Comparison of ENCODE assay signal across 8 mouse cellular contexts in genomic region chr15:98772511-98773211, GRCm38 (mm10). TPM values are rescaled to one million over a fixed set of nuclear protein-coding genes. Genes with fewer than 3 reads are reported as not detected.
DNase-seq lines count a peak whose midpoint lies in the region; ATAC-seq lines count a peak whose summit lies in the region.

No protein-coding gene starts in this region.

- peak; percentile 30 for DNase-seq in A20 (ENCODE audit: low read depth, low spot score)
- DNase-seq in forebrain, embryonic 10.5 days (ENCODE audit: extremely low spot score, low spot score) = peak; percentile 53
- DNase-seq in kidney, postnatal 10 days = peak; percentile 31
- DNase-seq in thymus, postnatal 14 days = peak; percentile 76
- no peak for DNase-seq in frontal cortex, postnatal 36 days (ENCODE audit: low spot score in 2 of 2)

- H3K36me3 ChIP-seq in forebrain, embryonic 10.5 days (replicated peaks) = no peaks in the 10 kb centered on the region

- peaks cover 42% of the 10 kb centered on the region for H3K4me1 ChIP-seq in forebrain, embryonic 10.5 days

- peak; percentile 69 for ATAC-seq in CD4-positive, CD25-positive, alpha-beta regulatory T cell, adult 4 months
- peak; percentile 84 for ATAC-seq in megakaryocyte-erythroid progenitor cell, adult 5-6 weeks (replicated peaks; ENCODE audit: low FRiP score, low TSS enrichment, poor library complexity, severe bottlenecking)
- no peak for ATAC-seq in cerebellum, adult (ENCODE audit: insufficient number of reproducible peaks, low FRiP score, low TSS enrichment)

- peak overlapping the region; percentile 31 for H3K4me3 ChIP-seq in forebrain, embryonic 10.5 days

- no peak overlapping the region for H3K27ac ChIP-seq in forebrain, embryonic 10.5 days

- peaks cover 100% of the 10 kb centered on the region for H3K27me3 ChIP-seq in forebrain, embryonic 10.5 days (ENCODE audit: poor library complexity, severe bottlenecking)

- 1% methylated on average over 36 of the region's 36 CpGs for WGBS in forebrain, embryonic 10.5 days

- no peaks in the 10 kb centered on the region for H3K9me3 ChIP-seq in forebrain, embryonic 10.5 days

RNA-seq across cellular contexts. Expression of gene Wnt10b, which starts 5.3 kb away (rescaled TPM):
- not detected for polyA plus RNA-seq in CD4-positive, CD25-positive, alpha-beta regulatory T cell, adult 4 months (2017; shearing (Covaris generic))
- polyA plus RNA-seq in forebrain, embryonic 10.5 days (2016; fragmentation: Nextera tagmentation; extraction: Ambion mirVana) = 0.12 and 0.33 TPM in 2 replicates
- not detected in 2 replicates for total RNA-seq in megakaryocyte-erythroid progenitor cell, adult 5-6 weeks (2014; fragmentation: Nextera tagmentation)
- total RNA-seq in megakaryocyte-erythroid progenitor cell, adult 5-6 weeks (2017) = not detected in 2 replicates

RNA-seq across cellular contexts. Expression of gene Arf3, which starts 9.6 kb away (rescaled TPM):
- polyA plus RNA-seq in CD4-positive, CD25-positive, alpha-beta regulatory T cell, adult 4 months (2017; shearing (Covaris generic)) = 10 to 100 TPM; 33.0 to 35.3 TPM
- 42.1 and 42.5 TPM in 2 replicates for polyA plus RNA-seq in forebrain, embryonic 10.5 days (2016; fragmentation: Nextera tagmentation; extraction: Ambion mirVana)
- 22.5 and 23.2 TPM in 2 replicates for total RNA-seq in megakaryocyte-erythroid progenitor cell, adult 5-6 weeks (2014; fragmentation: Nextera tagmentation)
- total RNA-seq in megakaryocyte-erythroid progenitor cell, adult 5-6 weeks (2017) = 16.9 and 22.1 TPM in 2 replicates

RNA-seq across cellular contexts. Expression of gene Wnt1, which starts 17.0 kb away (rescaled TPM):
- polyA plus RNA-seq in CD4-positive, CD25-positive, alpha-beta regulatory T cell, adult 4 months (2017; shearing (Covaris generic)) = not detected
- 0.49 and 1.3 TPM in 2 replicates for polyA plus RNA-seq in forebrain, embryonic 10.5 days (2016; fragmentation: Nextera tagmentation; extraction: Ambion mirVana)
- total RNA-seq in megakaryocyte-erythroid progenitor cell, adult 5-6 weeks (2014; fragmentation: Nextera tagmentation) = not detected in 2 replicates
- total RNA-seq in megakaryocyte-erythroid progenitor cell, adult 5-6 weeks (2017) = not detected in 2 replicates

RNA-seq across cellular contexts. Expression of gene Ddn, which starts 36.6 kb away (rescaled TPM):
- not detected for polyA plus RNA-seq in CD4-positive, CD25-positive, alpha-beta regulatory T cell, adult 4 months (2017; shearing (Covaris generic))
- polyA plus RNA-seq in forebrain, embryonic 10.5 days (2016; fragmentation: Nextera tagmentation; extraction: Ambion mirVana) = 0.10 TPM in 1 of 2 replicates, not detected in the other
- not detected in 2 replicates for total RNA-seq in megakaryocyte-erythroid progenitor cell, adult 5-6 weeks (2014; fragmentation: Nextera tagmentation)
- 0.08 TPM in 1 of 2 replicates, not detected in the other for total RNA-seq in megakaryocyte-erythroid progenitor cell, adult 5-6 weeks (2017)

RNA-seq across cellular contexts. Expression of gene Fkbp11, which starts 44.7 kb away (rescaled TPM):
- 1 to 10 TPM in 1 of 2 experiments, under 1 TPM in 1; 0.75 to 1.0 TPM for polyA plus RNA-seq in CD4-positive, CD25-positive, alpha-beta regulatory T cell, adult 4 months (2017; shearing (Covaris generic))
- polyA plus RNA-seq in forebrain, embryonic 10.5 days (2016; fragmentation: Nextera tagmentation; extraction: Ambion mirVana) = 16.7 and 17.1 TPM in 2 replicates
- 5.5 and 6.1 TPM in 2 replicates for total RNA-seq in megakaryocyte-erythroid progenitor cell, adult 5-6 weeks (2014; fragmentation: Nextera tagmentation)
- 5.8 and 6.9 TPM in 2 replicates for total RNA-seq in megakaryocyte-erythroid progenitor cell, adult 5-6 weeks (2017)

Comparison
In these comparisons a context has a peak if more than half of its experiments do, and no peak if none do; other contexts are left out.
1. DNase-seq: peak in A20 (single experiment), forebrain, embryonic 10.5 days (single experiment), kidney, postnatal 10 days (single experiment) and thymus, postnatal 14 days (single experiment); none in frontal cortex, postnatal 36 days (0 of 2).